Mouse (Mus musculus): ENCODE measurements around the gene Kif20b. TPM values are rescaled to one million over a fixed set of nuclear protein-coding genes. Genes with fewer than 3 reads are reported as not detected.
A peak's percentile ranks its signal among the peaks of the same experiment; 100 is the strongest.

The Kif20b gene
- polyA plus RNA-seq, 1 experiment from 2014 or later: 84.7 TPM

DNA sequence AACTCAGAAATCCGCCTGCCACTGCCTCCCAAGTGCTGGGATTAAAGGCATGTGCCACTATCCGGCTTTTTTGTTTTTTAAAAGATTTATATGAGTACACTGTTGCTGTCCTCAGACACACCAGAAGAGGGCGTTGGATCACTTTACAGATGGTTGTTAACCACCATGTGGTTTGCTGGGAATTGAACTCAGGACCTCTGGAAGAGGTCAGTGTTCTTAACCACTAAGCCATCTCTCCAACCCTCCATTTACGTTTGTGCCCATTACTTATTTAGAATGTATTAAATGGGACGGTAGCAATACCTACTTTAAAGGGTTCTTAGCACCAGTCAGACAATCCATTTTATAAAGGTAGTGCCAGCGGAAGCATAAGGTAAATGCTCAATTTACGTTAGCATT, 909 bp upstream of the Kif20b start:
- 0 out of 2 replicates have a peak overlapping the region, but pooled peaks have one; percentile 46 for H3K9ac ChIP-seq
- no peaks in the 10 kb centered on the region for H3K9me3 ChIP-seq
- H3K27me3 ChIP-seq: no peaks in the 10 kb centered on the region
- peak overlapping the region; percentile 89 for H3K27ac ChIP-seq
- WGBS: 17% methylated on average over 7 of the region's 7 CpGs
- H3K4me1 ChIP-seq: peaks cover 5% of the 10 kb centered on the region; the same call in 1 of the 2 replicates
- H3K4me2 ChIP-seq: peak overlapping the region; percentile 73
- peak overlapping the region; percentile 98 for H3K4me3 ChIP-seq
- H3K36me3 ChIP-seq: peaks cover 14% of the 10 kb centered on the region
- ATAC-seq (ENCODE audit: borderline replicate concordance, extremely low read depth, low FRiP score, low TSS enrichment): no peak

DNA sequence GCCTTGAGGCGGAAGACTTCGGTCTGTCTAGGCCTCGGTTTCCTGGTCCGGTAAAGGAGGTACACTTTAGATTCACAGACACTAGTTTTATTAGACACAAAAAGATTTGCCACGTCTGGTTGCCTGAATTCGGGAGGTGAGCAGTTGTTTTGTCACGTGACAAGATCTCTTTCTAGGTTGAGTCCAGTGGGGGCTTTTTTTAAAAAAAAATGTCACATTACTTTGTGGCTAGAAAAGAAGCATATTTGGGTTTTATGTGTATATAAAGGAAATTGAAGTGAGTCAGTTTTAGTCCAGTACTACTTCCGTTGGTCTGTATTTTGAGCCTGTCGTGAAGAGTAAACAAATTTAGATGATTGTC, 422 bp downstream of the Kif20b start:
- Histone ChIP-seq H3K27me3 (no peaks in the 10 kb centered on the region), H3K9ac (peak overlapping the region; percentile 78), H3K4me2 (peak overlapping the region; percentile 73), H3K27ac (peak overlapping the region; percentile 89), H3K4me3 (peak overlapping the region; percentile 98), H3K36me3 (peaks cover 16% of the 10 kb centered on the region), H3K4me1 (peaks cover 5% of the 10 kb centered on the region; the same call in 1 of the 2 replicates), H3K9me3 (no peaks in the 10 kb centered on the region)
- WGBS: under 1% methylated on average over 9 of the region's 9 CpGs
- ATAC-seq (ENCODE audit: borderline replicate concordance, extremely low read depth, low FRiP score, low TSS enrichment): no peak

DNA sequence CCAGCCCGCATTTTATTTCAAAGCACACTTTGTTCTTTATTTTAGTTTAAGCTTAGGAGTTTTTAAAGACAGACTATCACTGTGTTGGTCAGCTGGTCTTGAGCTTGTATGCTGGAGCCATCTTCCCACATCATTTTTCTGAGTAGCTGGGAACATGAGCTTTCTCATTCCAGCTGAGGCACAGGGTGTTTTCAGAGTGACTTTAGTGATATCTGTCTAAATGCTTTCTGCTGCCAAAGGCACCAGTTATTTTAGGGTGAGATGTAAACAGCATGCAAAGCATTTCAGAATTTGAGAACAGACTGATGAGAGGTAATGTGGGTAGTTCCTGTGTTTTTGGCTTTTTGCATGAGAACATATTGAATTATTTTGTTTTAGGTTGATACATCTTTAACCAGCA, 25.0 kb downstream of the Kif20b start:
- H3K27ac ChIP-seq: no peak overlapping the region
- WGBS: 87% methylated on average over 1 of the region's 1 CpGs
- peaks cover 53% of the 10 kb centered on the region for H3K36me3 ChIP-seq
- no peak for ATAC-seq (ENCODE audit: borderline replicate concordance, extremely low read depth, low FRiP score, low TSS enrichment)
- H3K4me2 ChIP-seq: no peak overlapping the region
- H3K4me3 ChIP-seq: no peak overlapping the region
- H3K4me1 ChIP-seq: no peaks in the 10 kb centered on the region
- H3K27me3 ChIP-seq: no peaks in the 10 kb centered on the region
- H3K9me3 ChIP-seq: no peaks in the 10 kb centered on the region
- H3K9ac ChIP-seq: no peak overlapping the region

DNA sequence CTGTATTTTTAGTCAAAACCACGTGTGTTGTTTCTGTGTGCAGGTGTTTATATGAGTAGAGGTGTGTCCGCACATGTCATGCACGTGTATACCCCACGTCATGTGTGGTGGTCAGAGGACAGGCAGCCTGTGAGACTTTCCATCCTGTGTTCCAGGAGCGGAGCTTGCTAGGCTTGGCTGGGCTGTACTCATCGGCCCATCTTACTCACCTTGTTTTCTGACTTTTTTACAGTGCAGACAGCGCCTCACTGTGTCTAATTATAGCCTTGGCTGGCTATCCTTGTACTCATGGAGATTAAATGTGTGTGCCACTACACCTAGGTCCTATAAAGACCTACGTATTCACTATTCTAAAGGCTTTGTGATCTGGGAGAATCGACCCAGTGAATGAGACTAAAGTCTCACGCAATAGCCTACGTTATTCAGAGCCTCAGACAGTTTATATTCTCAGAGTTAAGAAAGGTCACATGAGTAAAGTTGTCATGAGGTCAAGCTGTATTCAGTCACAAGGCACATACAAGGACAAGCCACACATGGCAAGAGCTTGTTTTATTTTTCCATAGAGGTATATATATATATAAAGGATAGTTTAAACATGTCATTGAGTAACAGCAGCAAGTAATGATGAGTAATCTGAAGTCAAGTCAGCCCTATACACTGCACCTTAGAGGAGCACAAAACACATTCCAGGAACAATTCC, 31.8 kb downstream of the Kif20b start:
- Histone ChIP-seq H3K9ac (no peak overlapping the region), H3K27ac (no peak overlapping the region), H3K36me3 (peaks cover 60% of the 10 kb centered on the region), H3K4me1 (no peaks in the 10 kb centered on the region), H3K4me2 (no peak overlapping the region), H3K9me3 (no peaks in the 10 kb centered on the region), H3K27me3 (no peaks in the 10 kb centered on the region), H3K4me3 (no peak overlapping the region)
- no peak for ATAC-seq (ENCODE audit: borderline replicate concordance, extremely low read depth, low FRiP score, low TSS enrichment)
- 84% methylated on average over 11 of the region's 11 CpGs for WGBS

DNA sequence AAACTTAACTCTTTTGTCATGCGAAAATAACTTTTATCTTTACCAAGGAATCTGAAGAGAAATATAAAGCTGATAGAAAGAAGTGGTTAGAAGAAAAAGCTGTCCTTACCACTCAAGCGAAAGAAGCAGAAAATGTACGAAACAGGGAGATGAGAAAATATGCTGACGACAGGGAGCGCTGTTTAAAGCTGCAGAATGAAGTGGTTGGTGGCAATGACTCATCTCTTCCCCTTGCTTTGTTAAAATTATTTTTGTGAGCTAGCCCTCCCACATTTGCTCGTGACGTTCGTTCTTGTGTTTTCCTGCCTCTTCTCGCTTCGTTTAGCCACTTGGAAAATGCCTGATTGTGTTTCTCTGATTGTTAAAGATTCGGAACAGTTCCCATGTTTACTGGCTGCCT, 37.2 kb downstream of the Kif20b start:
- Histone ChIP-seq H3K27me3 (no peaks in the 10 kb centered on the region), H3K4me2 (no peak overlapping the region), H3K9me3 (no peaks in the 10 kb centered on the region), H3K4me3 (no peak overlapping the region), H3K4me1 (no peaks in the 10 kb centered on the region), H3K27ac (no peak overlapping the region), H3K36me3 (peaks cover 59% of the 10 kb centered on the region), H3K9ac (no peak overlapping the region)
- 87% methylated on average over 11 of the region's 11 CpGs for WGBS
- no peak for ATAC-seq (ENCODE audit: borderline replicate concordance, extremely low read depth, low FRiP score, low TSS enrichment)

- H3K9ac ChIP-seq: no peak overlapping the region
- no peaks in the 10 kb centered on the region for H3K36me3 ChIP-seq
- H3K4me3 ChIP-seq: no peak overlapping the region
- no peak overlapping the region for H3K4me2 ChIP-seq
- WGBS: 60% methylated on average over 2 of the region's 2 CpGs
- no peak for ATAC-seq (ENCODE audit: borderline replicate concordance, extremely low read depth, low FRiP score, low TSS enrichment)
- no peak overlapping the region for H3K27ac ChIP-seq
- no peaks in the 10 kb centered on the region for H3K9me3 ChIP-seq
- no peaks in the 10 kb centered on the region for H3K4me1 ChIP-seq
- H3K27me3 ChIP-seq: no peaks in the 10 kb centered on the region
Observed at GRCm38 (mm10) chr19:34984742-34985141, 62.6 kb downstream of the Kif20b start.

- Histone ChIP-seq H3K27me3 (no peaks in the 10 kb centered on the region), H3K36me3 (no peaks in the 10 kb centered on the region), H3K9me3 (no peaks in the 10 kb centered on the region), H3K27ac (no peak overlapping the region), H3K4me3 (no peak overlapping the region), H3K4me2 (no peak overlapping the region), H3K9ac (no peak overlapping the region), H3K4me1 (no peaks in the 10 kb centered on the region)
- WGBS: 70% methylated on average over 4 of the region's 4 CpGs
- no peak for ATAC-seq (ENCODE audit: borderline replicate concordance, extremely low read depth, low FRiP score, low TSS enrichment)
Observed at GRCm38 (mm10) chr19:34990443-34990842, 68.3 kb downstream of the Kif20b start.

- no peak overlapping the region for H3K4me2 ChIP-seq
- no peak overlapping the region for H3K4me3 ChIP-seq
- no peak overlapping the region for H3K9ac ChIP-seq
- no peaks in the 10 kb centered on the region for H3K36me3 ChIP-seq
- WGBS: 10% methylated on average over 1 of the region's 1 CpGs
- no peaks in the 10 kb centered on the region for H3K27me3 ChIP-seq
- H3K27ac ChIP-seq: no peak overlapping the region
- H3K9me3 ChIP-seq: no peaks in the 10 kb centered on the region
- no peak for ATAC-seq (ENCODE audit: borderline replicate concordance, extremely low read depth, low FRiP score, low TSS enrichment)
- H3K4me1 ChIP-seq: no peaks in the 10 kb centered on the region
Observed at GRCm38 (mm10) chr19:34992969-34993527, 70.9 kb downstream of the Kif20b start.

- Histone ChIP-seq H3K27ac (no peak overlapping the region), H3K9ac (no peak overlapping the region), H3K4me1 (no peaks in the 10 kb centered on the region), H3K27me3 (no peaks in the 10 kb centered on the region), H3K4me2 (no peak overlapping the region), H3K4me3 (no peak overlapping the region), H3K9me3 (no peaks in the 10 kb centered on the region), H3K36me3 (no peaks in the 10 kb centered on the region)
- 80% methylated on average over 3 of the region's 3 CpGs for WGBS
- no peak for ATAC-seq (ENCODE audit: borderline replicate concordance, extremely low read depth, low FRiP score, low TSS enrichment)
Observed at GRCm38 (mm10) chr19:35015058-35015457, 92.9 kb downstream of the Kif20b start.

DNA sequence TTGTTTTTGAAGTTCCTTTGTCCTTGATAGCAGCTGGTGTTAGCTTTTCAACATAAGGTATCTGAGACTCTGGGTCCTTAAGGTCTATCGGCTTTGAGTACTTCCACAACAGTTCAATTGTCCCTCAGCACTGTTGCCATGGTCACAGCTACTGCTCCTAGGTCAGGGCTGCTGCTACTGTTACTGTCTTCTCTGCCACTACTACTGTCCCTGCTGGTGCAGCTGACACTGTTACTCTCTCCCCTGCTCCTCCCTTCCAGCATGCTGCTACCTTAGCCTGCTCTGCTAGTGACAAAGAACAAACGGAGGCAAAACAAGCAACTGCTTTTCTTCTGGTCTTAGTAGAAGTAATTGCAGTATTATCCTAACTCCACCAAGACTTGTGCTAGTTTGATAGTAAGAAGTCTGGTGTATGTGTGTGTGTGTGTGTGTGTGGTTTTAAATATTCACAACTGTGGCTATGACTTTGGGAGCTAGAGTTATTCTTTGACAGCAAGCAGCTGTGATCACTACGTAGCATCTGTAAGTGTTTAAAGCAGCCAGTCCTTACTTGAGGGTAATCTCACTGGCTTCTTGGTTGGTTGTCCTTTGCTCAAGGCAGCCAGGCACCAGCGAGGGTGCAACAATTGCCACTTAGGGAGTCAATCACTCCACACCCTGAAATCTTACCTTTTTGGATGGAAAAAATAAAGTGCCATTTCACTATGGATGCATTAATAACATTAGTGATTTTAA, 95.5 kb downstream of the Kif20b start:
- Histone ChIP-seq H3K4me2 (no peak overlapping the region), H3K4me3 (no peak overlapping the region), H3K9me3 (no peaks in the 10 kb centered on the region), H3K4me1 (no peaks in the 10 kb centered on the region), H3K9ac (no peak overlapping the region), H3K27me3 (no peaks in the 10 kb centered on the region), H3K27ac (no peak overlapping the region), H3K36me3 (no peaks in the 10 kb centered on the region)
- ATAC-seq (ENCODE audit: borderline replicate concordance, extremely low read depth, low FRiP score, low TSS enrichment): no peak
- WGBS: 42% methylated on average over 4 of the region's 4 CpGs

- Histone ChIP-seq H3K4me3 (no peak overlapping the region), H3K4me2 (no peak overlapping the region), H3K4me1 (no peaks in the 10 kb centered on the region), H3K9me3 (no peaks in the 10 kb centered on the region), H3K27ac (no peak overlapping the region), H3K9ac (no peak overlapping the region), H3K36me3 (no peaks in the 10 kb centered on the region), H3K27me3 (no peaks in the 10 kb centered on the region)
- ATAC-seq (ENCODE audit: borderline replicate concordance, extremely low read depth, low FRiP score, low TSS enrichment): no peak
- 42% methylated on average over 4 of the region's 4 CpGs for WGBS
Observed at GRCm38 (mm10) chr19:35018209-35018581, 96.0 kb downstream of the Kif20b start.

Data from lung, embryonic 15.5 days (tissue).